Mouse (Mus musculus) T-helper 17 cell (primary cell): ENCODE measurements at regions not wholly inside any gene's neighbourhood (a gene's known extent, or its start where the extent isn't known, plus 50 kb on each side); places are given as distances from the start of the nearest gene placed in this dataset.

Experiments used
- in situ Hi-C, 2 experiments: fragments of 300-600 bp; cut with MboI, MseI; formaldehyde crosslinking; loops; 1 replicate in 1 of 2; 2 replicates in 1 of 2; pipeline ENCODE4 v1.15.1; 2025; ENCODE audit warnings: high pct_unique_total_duplicates in 2 of 2

DNA sequence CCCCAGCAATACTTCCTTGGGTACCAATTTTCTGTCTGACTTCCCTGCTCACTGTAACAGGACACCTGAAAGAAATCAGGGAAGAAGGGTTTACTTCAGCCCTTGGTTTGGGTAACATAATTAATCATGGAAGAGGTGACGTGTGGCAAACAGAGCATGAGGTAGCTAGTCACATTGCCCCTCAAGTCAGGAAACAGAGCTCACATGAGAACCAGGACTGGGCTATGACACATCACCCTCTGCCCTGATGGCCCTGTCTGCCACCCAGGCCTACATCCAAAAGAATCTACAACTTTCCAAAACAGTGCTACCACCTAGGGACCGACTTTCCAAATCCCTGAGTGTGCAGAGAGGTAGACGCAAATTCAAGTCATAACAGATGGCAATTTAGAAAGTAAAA is 98.4 kb upstream of the 4930412O13Rik start:
- in situ Hi-C loops: no loop called here

DNA sequence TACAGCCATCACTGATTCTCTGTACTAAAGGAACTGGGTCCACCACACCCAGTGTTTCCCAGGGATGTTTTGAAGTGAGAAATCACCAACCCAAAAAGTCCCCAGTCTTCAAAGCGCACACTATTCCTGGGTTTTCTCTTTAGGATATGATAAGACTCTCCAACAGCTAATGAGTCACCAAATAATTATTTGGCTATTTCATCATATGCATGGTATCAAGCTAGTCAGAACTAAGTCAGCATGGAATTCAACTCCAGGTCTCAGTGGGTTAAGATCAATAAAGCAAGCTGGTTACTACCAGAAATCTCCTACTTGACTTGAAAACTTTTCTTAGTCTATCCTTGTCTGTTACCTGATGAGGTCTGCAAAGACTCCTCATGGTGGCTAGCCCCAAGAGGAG is 89.1 kb upstream of the 4930412O13Rik start:
- in situ Hi-C loops: no loop called here

DNA sequence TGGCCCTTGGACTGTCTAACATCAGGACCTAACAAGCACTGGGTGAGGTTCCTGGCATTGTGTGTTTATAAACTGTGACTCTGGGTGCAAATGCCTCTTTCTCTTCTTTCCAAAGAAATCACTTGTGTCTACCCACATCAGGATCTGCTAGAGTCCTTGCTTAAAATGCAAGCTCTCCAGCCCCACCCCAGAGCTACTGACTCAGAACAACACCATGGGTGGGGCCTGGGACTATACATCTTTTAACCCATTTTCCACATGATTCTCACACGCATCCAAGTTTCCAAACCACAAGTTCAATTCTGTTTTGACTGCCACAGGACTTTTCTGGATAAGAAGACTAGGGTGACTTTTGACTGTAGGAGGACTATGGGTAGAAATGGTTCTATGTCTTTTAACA is 88.7 kb upstream of the 4930412O13Rik start:
- in situ Hi-C loops: no loop called here

DNA sequence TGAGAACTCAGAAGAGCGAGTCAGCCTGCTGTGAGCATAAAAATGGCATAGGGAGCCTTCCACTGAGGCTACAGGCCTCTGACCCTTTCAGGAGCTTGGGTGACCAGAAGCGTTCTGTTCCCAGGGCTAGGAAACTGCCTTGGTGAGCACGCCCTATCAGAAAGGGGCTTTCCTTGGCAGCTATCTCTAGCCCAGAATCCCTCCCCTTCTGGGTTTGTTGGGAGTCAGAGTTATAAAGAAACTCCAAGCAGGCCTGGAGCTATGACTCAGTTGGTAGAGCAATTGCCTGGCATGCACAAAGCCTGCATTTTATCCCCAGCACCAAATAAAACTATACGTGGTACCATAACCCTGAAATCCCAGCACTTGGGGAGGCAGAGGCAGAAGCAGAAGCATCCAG is 85.7 kb upstream of the 4930412O13Rik start:
- in situ Hi-C loops: no loop called here

DNA sequence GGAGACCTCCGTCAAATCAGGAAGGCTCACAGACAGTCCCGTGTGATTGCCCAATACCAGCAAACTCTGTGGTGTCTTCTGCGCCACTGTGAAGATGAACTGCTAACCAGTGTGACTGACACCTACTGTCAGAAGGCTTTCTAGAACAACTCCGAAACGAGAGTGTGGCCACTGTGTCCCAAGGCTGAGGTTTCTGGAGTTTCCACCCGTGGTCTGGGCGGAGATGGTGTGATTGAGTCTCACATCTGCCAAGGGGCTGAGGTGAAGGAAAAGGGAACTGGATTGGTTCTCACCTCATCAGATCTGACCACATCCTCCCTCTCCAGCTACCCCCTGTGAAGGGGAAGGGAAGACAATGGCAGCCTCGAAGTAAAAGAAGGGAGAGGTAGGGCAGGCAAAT is 79.6 kb upstream of the 4930412O13Rik start:
- in situ Hi-C loops: no loop called here

DNA sequence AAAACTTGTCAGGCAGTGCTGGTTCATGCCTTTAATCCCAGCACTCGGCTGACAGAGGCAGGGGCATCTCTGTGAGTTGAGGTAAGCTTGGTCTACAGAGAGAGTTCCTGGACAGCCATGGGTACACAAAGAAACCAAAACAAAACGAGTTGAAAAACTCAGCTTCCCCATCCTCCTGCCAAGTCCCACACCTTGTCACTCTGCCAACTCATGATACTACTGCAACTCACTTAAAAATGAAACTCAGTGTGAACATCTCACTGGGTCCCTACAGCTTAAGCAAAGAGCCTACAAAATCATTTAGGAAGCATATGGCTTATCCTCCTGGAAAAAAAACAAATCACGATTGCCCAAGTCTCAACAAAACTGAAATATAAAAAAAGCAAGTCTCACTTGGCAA is 76.7 kb upstream of the 4930412O13Rik start:
- in situ Hi-C loops: no loop called here

DNA sequence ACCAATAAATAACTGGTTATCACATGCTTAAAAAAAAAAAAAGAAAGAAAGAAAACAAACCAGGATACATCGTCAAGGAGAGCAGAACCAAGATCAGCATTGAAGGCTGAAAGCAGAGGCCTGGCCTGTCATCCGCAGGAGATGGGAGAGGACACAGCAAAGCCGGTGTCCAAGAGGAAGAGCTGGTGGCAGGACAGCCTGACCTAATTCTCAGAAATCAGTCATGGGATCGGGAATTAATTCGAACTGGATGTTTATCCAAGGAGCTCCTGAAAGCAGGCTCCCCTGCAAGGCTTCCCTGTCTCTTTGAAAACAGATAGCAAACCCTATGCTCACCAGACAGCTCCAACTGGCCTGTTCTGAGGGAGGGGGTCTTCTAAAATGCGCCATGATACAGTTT is 75.5 kb upstream of the 4930412O13Rik start:
- in situ Hi-C loops: no loop called here
